Mouse (Mus musculus) spleen, postnatal 4 days (tissue): ENCODE data around the gene 6430531B16Rik.

Source experiments
- DNase-seq, 2 experiments: peaks; one replicate each; pipeline ENCODE4 v3.0.0; 2022; ENCODE audit warnings: low spot score in 2 of 2

The 6430531B16Rik gene

DNA sequence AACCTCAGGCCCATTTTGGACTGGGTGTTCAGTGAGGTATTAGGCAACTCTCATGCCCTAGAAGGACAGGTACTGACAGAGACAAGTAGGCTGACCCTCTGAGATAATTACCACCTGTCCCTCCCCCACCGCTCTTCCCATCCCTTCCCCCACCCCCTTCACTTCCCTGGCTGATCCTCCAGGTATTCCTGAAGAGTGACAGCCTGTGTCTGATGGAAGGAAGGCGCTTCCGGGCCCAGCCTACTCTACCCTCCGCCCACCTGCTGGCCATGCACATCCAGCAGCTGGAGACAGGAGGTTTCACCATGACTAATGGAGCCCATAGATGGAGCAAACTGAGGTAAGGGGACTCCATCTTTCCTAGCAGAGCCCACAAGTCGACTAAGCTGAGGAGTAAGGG lies 40.7 kb downstream of the 6430531B16Rik start:
- DNase-seq = no peak

GRCm38 (mm10) chr7:139937138-139937537 lies 41.4 kb downstream of the 6430531B16Rik start:
- no peak for DNase-seq

GRCm38 (mm10) chr7:139936705-139937104 lies 41.9 kb downstream of the 6430531B16Rik start:
- no peak for DNase-seq

DNA sequence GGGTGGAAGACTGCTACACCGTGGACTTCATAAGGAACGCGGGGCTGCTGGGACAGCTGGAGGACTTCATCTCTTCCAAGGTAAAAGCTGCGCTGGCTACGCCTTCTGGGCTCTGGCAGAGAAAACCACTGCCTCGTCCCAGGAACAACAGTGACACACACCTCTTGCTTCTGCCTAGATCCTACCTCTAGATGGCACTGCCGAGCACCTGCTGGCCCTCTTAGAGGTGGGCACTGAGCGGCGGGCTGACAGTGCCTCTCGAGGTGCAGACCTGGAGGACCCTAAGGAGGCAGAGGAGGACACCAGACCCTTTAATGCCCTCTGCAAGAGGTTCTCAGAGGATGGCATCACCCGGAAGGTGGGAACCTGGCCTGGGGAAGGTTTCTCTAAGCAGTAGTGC lies 47.8 kb downstream of the 6430531B16Rik start:
- no peak for DNase-seq
